Mouse (Mus musculus) MEL (cell line): ENCODE data around the gene Unc45b. TPM values are rescaled to one million over a fixed set of nuclear protein-coding genes. Genes with fewer than 3 reads are reported as not detected.
"Not testable (repeated sequence)": the region's sequence is repeated elsewhere in the genome, so short reads cannot be mapped to it uniquely, and the experiment has no call there.

Source experiments
- DNase-seq: peaks from one replicate; pipeline ENCODE4 v3.0.0; 2011; ENCODE audit warnings: low read depth, low spot score
- H3K27ac ChIP-seq: 2 replicates; pipeline ENCODE4 v1.5.1; 2012; ENCODE audit warnings: low read depth, mild to moderate bottlenecking, control low read depth, low read length, moderate library complexity; ENCODE audit not compliant: control insufficient read depth
- H3K27me3 ChIP-seq, 2 experiments: fragments of 150-350 bp in 1 of 2; sonication (generic) in 1 of 2; 2 replicates each; pipeline ENCODE4 v1.6.1; 2012; ENCODE audit warnings: low read length in 2 of 2, mild to moderate bottlenecking in 2 of 2, improper control_type of control experiment in 1 of 2, moderate library complexity in 1 of 2; ENCODE audit not compliant: insufficient read depth in 2 of 2, control insufficient read depth in 1 of 2
- H3K36me3 ChIP-seq, 2 experiments: 2 replicates each; pipeline ENCODE4 v1.6.1; 2012 to 2014; ENCODE audit warnings: low read length in 2 of 2, improper control_type of control experiment in 1 of 2, inconsistent platforms in 1 of 2, mild to moderate bottlenecking in 1 of 2; ENCODE audit not compliant: insufficient read depth in 2 of 2, control insufficient read depth in 1 of 2
- H3K4me1 ChIP-seq, 2 experiments: fragments of 150-350 bp in 1 of 2; sonication (generic) in 1 of 2; 2 replicates each; pipeline ENCODE4 v1.6.1; 2012; ENCODE audit warnings: low read length in 2 of 2, improper control_type of control experiment in 1 of 2, mild to moderate bottlenecking in 1 of 2; ENCODE audit not compliant: insufficient read depth in 2 of 2, control insufficient read depth in 1 of 2
- H3K4me3 ChIP-seq, 2 experiments: fragments of 150-350 bp in 1 of 2; sonication (generic) in 1 of 2; 2 replicates each; pipeline ENCODE4 v1.5.1; 2012; ENCODE audit warnings: low read depth in 2 of 2, low read length in 2 of 2, mild to moderate bottlenecking in 2 of 2, moderate library complexity in 2 of 2, control low read depth in 1 of 2, improper control_type of control experiment in 1 of 2; ENCODE audit not compliant: control insufficient read depth in 1 of 2, insufficient read depth in 1 of 2
- H3K79me2 ChIP-seq: 2 replicates; pipeline ENCODE4 v1.6.1; 2012; ENCODE audit warnings: mild to moderate bottlenecking, low read length, moderate library complexity; ENCODE audit not compliant: control insufficient read depth, poor library complexity, insufficient read depth
- H3K9ac ChIP-seq: 2 replicates; pipeline ENCODE4 v1.6.1; 2012; ENCODE audit warnings: low read depth, mild to moderate bottlenecking, control low read depth, low read length, moderate library complexity; ENCODE audit not compliant: control insufficient read depth, poor library complexity, severe bottlenecking
- H3K9me3 ChIP-seq: fragments of 150-350 bp; sonication (generic); replicated peaks from 2 replicates; pipeline ENCODE4 v1.6.1; 2012; ENCODE audit warnings: mild to moderate bottlenecking, low read length, improper control_type of control experiment, moderate library complexity; ENCODE audit not compliant: insufficient read depth
- CHD1 ChIP-seq: IDR thresholded peaks from 2 replicates; pipeline ENCODE4 v1.6.1; 2012; ENCODE audit warnings: low read depth, mild to moderate bottlenecking, inconsistent platforms, low read length, improper control_type of control experiment
- GATA1 ChIP-seq: IDR thresholded peaks from 2 replicates; pipeline ENCODE4 v1.6.1; 2011; ENCODE audit warnings: low read depth, low read length, improper control_type of control experiment
- JUND ChIP-seq: IDR thresholded peaks from 2 replicates; pipeline ENCODE4 v1.6.1; 2011; ENCODE audit warnings: low read depth, mild to moderate bottlenecking, improper control_type of control experiment, low read length
- MAX ChIP-seq: IDR thresholded peaks from 2 replicates; pipeline ENCODE4 v1.6.1; 2011; ENCODE audit warnings: low read length, improper control_type of control experiment
- MAZ ChIP-seq: IDR thresholded peaks from 2 replicates; pipeline ENCODE4 v1.6.1; 2012; ENCODE audit warnings: low read depth, mild to moderate bottlenecking, inconsistent platforms, low read length, improper control_type of control experiment
- MEF2A ChIP-seq: IDR thresholded peaks from 2 replicates; pipeline ENCODE4 v1.6.1; 2014; ENCODE audit warnings: low read depth, mild to moderate bottlenecking, inconsistent platforms, low read length, improper control_type of control experiment; ENCODE audit not compliant: poor library complexity, insufficient replicate concordance, severe bottlenecking; ENCODE audit errors: extremely low read depth
- MXI1 ChIP-seq: IDR thresholded peaks from 2 replicates; pipeline ENCODE4 v1.6.1; 2011; ENCODE audit warnings: mild to moderate bottlenecking, low read depth, low read length, improper control_type of control experiment
- MYB ChIP-seq: IDR thresholded peaks from 2 replicates; pipeline ENCODE4 v1.6.1; 2011; ENCODE audit warnings: mild to moderate bottlenecking, low read depth, low read length, improper control_type of control experiment
- MYC ChIP-seq: IDR thresholded peaks from 2 replicates; pipeline ENCODE4 v1.6.1; 2011; ENCODE audit warnings: low read depth, mild to moderate bottlenecking, low read length, improper control_type of control experiment, moderate library complexity
- NRF1 ChIP-seq: IDR thresholded peaks from 2 replicates; pipeline ENCODE4 v1.6.1; 2014; ENCODE audit warnings: low read depth, mild to moderate bottlenecking, inconsistent platforms, low read length, improper control_type of control experiment, moderate library complexity; ENCODE audit not compliant: poor library complexity, insufficient read depth, severe bottlenecking
- POLR2A ChIP-seq, 2 experiments: IDR thresholded peaks; 2 replicates each; pipeline ENCODE4 v1.6.1; 2011 to 2012; ENCODE audit warnings: low read length in 2 of 2, mild to moderate bottlenecking in 2 of 2, control low read depth in 1 of 2, improper control_type of control experiment in 1 of 2, low read depth in 1 of 2, moderate library complexity in 1 of 2; ENCODE audit not compliant: control insufficient read depth in 1 of 2, insufficient read depth in 1 of 2, poor library complexity in 1 of 2
- RAD21 ChIP-seq: IDR thresholded peaks from 2 replicates; pipeline ENCODE4 v1.6.1; 2011; ENCODE audit warnings: mild to moderate bottlenecking, low read depth, low read length, improper control_type of control experiment
- SMC3 ChIP-seq: IDR thresholded peaks from 2 replicates; pipeline ENCODE4 v1.6.1; 2011; ENCODE audit warnings: low read depth, low read length, improper control_type of control experiment
- TAL1 ChIP-seq: IDR thresholded peaks from 2 replicates; pipeline ENCODE4 v1.6.1; 2012; ENCODE audit warnings: mild to moderate bottlenecking, inconsistent platforms, low read length, moderate library complexity, mixed read lengths
- UBTF ChIP-seq: IDR thresholded peaks from 2 replicates; pipeline ENCODE4 v1.6.1; 2012; ENCODE audit warnings: low read depth, mild to moderate bottlenecking, inconsistent platforms, low read length, improper control_type of control experiment, moderate library complexity, borderline replicate concordance; ENCODE audit not compliant: insufficient read depth
- USF2 ChIP-seq, 2 experiments: IDR thresholded peaks; 2 replicates each; pipeline ENCODE4 v1.6.1; 2011 to 2012; ENCODE audit warnings: improper control_type of control experiment in 2 of 2, low read length in 2 of 2, borderline replicate concordance in 1 of 2, inconsistent platforms in 1 of 2, low read depth in 1 of 2, mild to moderate bottlenecking in 1 of 2; ENCODE audit not compliant: insufficient read depth in 1 of 2
- ZKSCAN1 ChIP-seq: IDR thresholded peaks from 2 replicates; pipeline ENCODE4 v1.6.1; 2012; ENCODE audit warnings: low read depth, mild to moderate bottlenecking, inconsistent platforms, low read length, improper control_type of control experiment, moderate library complexity
- ZNF384 ChIP-seq: IDR thresholded peaks from 2 replicates; pipeline ENCODE4 v1.6.1; 2012; ENCODE audit warnings: low read depth, mild to moderate bottlenecking, inconsistent platforms, low read length, improper control_type of control experiment
- polyA plus RNA-seq, 2 experiments: library from polyadenylated mRNA; stranded (reverse) in 1 of 2; unstranded in 1 of 2; fragments of >175 nt in 1 of 2; fragments of >200 nt in 1 of 2; gene quantifications; 2 replicates each; pipeline versions ENCODE4 v1.2.1 to v1.2.4; 2012; ENCODE audit warnings: low replicate concordance in 2 of 2, low read depth in 1 of 2; ENCODE audit not compliant: insufficient read length in 2 of 2, insufficient read depth in 1 of 2, missing spikeins in 1 of 2
- total RNA-seq: library from RNA; depleted of rRNA; stranded (reverse); fragments of 300-350 nt; gene quantifications from 2 replicates; pipeline ENCODE4 v1.2.3, GENCODE M21; 2012

The Unc45b gene
- total and polyA plus RNA-seq, 3 experiments: 0.08 to 0.29 TPM; not detected in 1

GRCm38 (mm10) chr11:82921691-82922090 lies 11.3 kb downstream of the Unc45b start:
- H3K27ac ChIP-seq: no peak overlapping the region
- TF ChIP-seq UBTF (no peak), ZNF384 (no peak), JUND (no peak), MYC (no peak), CHD1 (no peak), POLR2A (IDR thresholded peaks at IDR 0.05; ENCODE audit: control insufficient read depth in 1 of 2, insufficient read depth in 1 of 2, low read depth in 1 of 2, low read length in 2 of 2, poor library complexity in 1 of 2) (no peak), ZKSCAN1 (no peak)
- H3K9me3 ChIP-seq: no peaks in the 10 kb centered on the region
- no peak for DNase-seq
- H3K36me3 ChIP-seq: no peaks in the 10 kb centered on the region
- H3K4me3 ChIP-seq: no peak overlapping the region
- H3K9ac ChIP-seq: no peak overlapping the region
- no peaks in the 10 kb centered on the region; a peak in 1 of 4 replicates for H3K27me3 ChIP-seq
- no peaks in the 10 kb centered on the region for H3K79me2 ChIP-seq
- no peaks in the 10 kb centered on the region for H3K4me1 ChIP-seq

- not testable (repeated sequence) for H3K36me3 ChIP-seq, H3K27ac ChIP-seq, DNase-seq, H3K4me3 ChIP-seq, H3K4me1 ChIP-seq, H3K79me2 ChIP-seq, H3K27me3 ChIP-seq, H3K9ac ChIP-seq, H3K9me3 ChIP-seq
- TF ChIP-seq NRF1: peak; percentile 79
- peak; percentile 26; the same call in 1 of the 2 replicates for TF ChIP-seq GATA1
- TF ChIP-seq ZNF384: peak; percentile 81
These were observed 13.6 kb downstream of the Unc45b start for GRCm38 (mm10) chr11:82923910-82924309.

- Histone ChIP-seq H3K79me2 (no peaks in the 10 kb centered on the region), H3K4me1 (no peaks in the 10 kb centered on the region), H3K4me3 (no peak overlapping the region), H3K9ac (no peak overlapping the region), H3K27ac (no peak overlapping the region), H3K9me3 (no peaks in the 10 kb centered on the region; the same call in 1 of the 2 replicates), H3K27me3 (no peaks in the 10 kb centered on the region), H3K36me3 (no peaks in the 10 kb centered on the region)
- no peak for TF ChIP-seq MYB
- no peak for TF ChIP-seq SMC3
- no peak for TF ChIP-seq TAL1
- no peak for TF ChIP-seq MAZ
- no peak for TF ChIP-seq MAX
- TF ChIP-seq USF2 (IDR thresholded peaks at IDR 0.05; ENCODE audit: borderline replicate concordance in 1 of 2, insufficient read depth in 1 of 2, low read depth in 1 of 2, low read length in 2 of 2): no peak
- TF ChIP-seq RAD21: no peak
- no peak for TF ChIP-seq ZNF384
- TF ChIP-seq MXI1: no peak
- no peak for TF ChIP-seq NRF1
- no peak for TF ChIP-seq MEF2A
- no peak for DNase-seq
These were observed 18.7 kb downstream of the Unc45b start for GRCm38 (mm10) chr11:82928897-82929632.
